Mouse (Mus musculus): Measurements from ENCODE around the gene Olig2.
A peak's percentile ranks its signal among the peaks of the same experiment; 100 is the strongest.

Gene Olig2

DNA sequence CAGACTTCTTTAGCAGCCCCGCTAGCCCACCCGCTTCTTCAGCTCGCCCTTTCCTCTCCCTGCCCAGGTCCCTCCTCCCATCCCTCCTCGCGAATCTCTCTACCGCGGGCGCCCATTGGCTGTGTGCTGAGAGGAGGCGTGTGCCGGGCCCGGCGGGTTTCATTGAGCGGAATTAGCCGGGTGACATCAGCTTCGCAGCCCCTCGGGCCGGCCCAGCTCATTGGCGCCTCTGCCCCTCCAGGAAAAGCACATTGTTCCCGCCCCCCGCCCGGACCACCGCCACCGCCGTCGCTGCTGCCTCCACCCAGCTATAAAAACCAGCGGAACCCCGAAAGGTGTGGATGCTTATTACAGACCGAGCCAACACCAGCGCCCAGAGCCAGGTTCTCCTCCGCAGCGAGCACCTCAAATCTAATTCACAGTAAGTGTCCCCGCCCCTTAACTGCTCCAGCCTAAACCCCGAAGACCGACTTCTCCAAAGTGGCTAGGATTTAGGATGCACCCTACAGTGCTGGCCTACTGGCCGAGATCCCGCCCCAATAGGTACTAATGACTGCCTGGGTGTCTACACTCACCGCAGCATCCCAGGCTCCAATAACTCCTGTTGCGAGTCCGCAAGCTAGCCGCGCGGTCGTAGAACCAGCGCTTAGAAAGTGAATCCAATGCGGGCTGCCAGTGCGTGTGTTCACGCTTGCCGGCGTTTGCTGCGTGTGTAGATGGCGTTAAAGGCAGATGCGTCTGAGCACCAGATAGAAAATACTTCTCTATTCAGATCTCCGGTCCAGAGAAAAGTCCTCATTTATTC, at the start of gene Olig2:
Gene Olig2 (plus strand): TSS at position 225 of the 805 bp plus-strand sequence.
- DNase-seq (ENCODE audit: extremely low spot score, low spot score), result peak; percentile 61

DNA sequence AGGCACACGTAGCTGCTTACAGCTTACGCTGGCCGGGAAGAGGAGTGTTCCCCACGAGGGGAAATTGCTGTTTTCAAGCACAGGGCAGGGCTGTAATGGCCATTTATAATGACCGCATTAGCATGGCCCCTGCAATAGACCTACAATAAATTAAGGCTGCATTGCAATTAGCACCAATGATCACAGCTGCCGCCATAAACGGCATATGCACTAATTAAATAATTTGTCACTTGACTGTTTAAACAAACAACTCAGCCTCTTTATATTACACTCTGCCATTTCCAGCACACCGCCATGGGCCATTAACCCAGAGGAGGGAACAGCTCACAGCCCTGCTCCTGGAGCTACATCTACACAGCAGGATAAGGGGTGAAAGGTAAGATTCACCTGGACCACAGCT, 49.4 kb upstream of the Olig2 start:
- no peak for DNase-seq (ENCODE audit: extremely low spot score, low spot score)

DNA sequence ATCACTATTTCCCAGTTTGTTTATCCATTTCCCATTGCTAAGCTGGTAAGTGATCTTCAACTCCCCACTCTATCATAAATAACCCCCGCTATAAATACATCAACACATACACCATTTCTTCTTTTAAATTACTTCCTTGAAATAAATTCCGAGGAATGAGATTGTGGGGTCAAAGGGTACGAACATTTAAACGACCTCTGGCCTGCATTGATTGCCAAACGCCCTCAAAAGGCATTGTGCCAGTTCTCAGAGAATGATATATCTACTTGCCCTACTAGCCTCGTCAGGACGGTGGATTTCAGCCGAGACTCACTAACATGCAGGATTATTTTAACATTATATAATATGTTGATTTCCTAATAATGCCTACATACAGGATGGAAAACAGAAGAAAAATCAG, 38.2 kb upstream of the Olig2 start:
- DNase-seq (ENCODE audit: extremely low spot score, low spot score), result no peak

DNA sequence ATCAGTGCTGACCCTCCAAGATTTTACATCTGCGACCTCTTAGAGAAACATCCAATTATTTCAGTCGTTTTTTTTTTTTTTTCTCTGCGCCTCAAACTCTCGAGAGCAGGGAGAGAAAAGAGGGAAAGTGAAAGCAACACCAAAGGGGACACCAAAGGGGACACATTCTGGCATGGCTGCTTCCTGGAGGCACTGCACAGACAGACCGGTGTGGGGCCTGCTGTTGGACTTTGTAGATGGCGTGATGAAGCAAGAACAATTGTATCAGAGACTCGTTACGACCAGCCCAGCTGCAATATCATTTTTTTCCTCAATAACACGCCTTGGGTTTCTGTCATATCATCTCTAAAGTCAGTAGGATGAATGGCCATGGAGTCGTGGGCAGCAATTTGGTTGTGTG, 37.6 kb upstream of the Olig2 start:
- DNase-seq (ENCODE audit: extremely low spot score, low spot score), result no peak

DNA sequence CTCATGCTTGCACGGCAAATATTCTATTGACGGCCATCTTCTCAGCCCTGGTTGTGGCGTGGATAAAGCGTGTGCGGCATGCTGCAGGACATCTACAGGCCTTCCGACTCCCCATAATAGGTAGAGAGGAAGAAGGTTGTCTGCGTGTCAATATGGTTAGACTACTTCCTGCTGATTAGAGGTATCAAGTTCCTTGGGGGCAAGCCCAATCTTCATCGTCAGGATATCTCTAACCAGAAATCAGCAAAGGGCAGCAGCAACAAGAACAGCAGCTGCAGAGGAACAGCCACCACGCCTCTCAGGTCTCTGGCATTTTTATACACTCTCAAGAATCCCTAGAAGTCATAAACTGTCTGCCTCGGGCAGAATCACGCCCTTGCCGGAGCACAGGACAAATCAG, 37.0 kb upstream of the Olig2 start:
- DNase-seq (ENCODE audit: extremely low spot score, low spot score), result no peak

DNA sequence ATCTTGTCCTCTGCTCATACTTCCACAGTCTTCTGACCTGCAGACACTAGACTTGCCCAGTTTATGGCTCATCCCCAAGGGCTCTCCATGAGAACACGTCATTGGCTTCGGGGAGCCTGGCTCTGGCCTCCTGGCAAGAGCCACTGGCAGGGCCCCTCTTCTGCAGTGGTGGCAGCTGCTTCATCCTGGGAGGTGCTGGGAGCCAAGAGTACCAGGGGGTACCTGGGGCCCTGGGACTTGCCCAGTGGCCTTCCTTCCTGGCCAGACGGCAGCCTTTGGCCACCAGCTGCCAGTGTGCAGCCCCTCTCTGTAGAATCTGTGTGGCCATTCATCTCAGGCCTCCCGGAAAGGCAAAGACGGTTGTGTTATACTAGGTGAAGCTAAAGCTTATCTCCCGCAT, 34.0 kb upstream of the Olig2 start:
- DNase-seq (ENCODE audit: extremely low spot score, low spot score), result no peak

DNA sequence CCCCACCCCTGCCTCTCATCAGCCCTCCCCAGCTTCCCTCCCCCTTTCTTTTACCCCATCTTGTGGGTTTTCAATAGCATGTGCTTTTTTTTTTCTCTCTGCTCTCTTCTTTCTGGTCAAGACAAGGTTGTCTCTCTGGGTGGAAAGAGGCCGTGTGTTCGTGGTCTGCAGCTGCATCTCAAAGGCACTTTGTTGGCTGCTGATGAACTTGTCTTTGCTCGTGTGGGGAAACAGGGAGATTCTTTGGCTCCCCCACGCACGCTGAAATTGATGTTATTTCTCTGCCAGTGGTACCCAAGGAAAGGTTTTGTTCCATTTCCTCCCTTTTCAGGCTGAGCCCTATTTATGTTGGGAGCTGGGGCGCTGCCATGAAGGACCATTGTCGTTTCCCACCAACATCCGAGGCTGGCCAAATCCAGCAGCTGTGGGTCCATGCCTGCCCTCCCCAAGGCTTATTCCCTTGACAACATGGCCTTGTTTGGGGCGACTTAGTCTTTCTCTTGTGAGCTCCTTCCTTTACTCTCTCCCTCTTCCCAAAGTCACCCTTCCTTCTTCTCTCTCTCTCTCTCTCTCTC, 33.5 kb upstream of the Olig2 start:
- no peak for DNase-seq (ENCODE audit: extremely low spot score, low spot score)

DNA sequence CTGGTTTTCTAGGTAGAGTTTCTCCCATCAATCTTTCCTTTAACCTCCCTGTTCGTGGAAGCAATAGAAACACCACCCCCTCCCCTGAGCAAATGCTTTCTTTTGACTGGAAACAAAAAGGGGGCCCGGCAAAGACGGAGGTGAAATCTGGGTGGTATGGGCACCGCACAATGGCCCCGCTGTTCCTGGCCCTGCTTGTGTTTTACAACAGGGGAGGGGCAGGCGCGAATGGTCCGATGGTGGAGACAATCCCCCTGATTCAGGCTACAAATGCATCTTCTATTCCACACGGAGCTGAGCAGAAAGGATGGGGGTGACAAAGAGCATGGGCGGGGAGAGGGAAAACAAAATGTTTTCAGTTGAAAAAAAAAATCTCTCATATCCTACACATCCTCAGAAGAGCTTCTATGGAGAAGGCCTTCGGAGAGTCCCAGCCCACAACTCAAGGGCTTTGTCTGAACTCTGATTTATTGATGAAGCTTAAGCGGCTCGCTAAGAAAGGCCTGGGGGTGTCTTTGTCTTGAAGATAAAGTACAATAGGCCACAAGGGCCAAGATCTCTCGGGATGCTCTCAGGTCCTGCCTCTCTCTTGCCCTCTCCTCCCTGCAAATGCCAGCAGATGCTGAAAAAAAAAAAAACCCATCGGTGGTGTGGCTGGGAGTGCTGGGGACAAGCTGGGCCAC, 32.4 kb upstream of the Olig2 start:
- peak; percentile 53 for DNase-seq (ENCODE audit: extremely low spot score, low spot score)

DNA sequence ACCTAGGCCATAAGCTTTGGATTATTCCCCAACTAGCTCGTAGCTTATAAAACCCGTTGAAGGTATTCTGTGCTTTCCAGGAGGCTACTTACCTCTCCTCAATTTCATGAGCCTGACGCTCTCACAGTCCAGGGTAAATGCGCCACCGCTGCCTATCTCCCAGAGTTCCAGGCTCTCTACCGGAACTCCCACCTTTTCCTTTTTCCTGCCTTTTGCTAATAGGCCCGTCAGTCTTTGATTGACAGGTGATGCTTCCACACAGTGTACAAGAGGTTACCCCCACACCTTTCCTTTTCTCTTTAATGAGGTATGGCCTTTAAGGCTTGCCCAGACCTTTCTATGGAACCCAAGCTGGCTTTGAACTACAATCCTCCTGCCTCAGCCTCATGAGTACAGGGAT, 25.4 kb upstream of the Olig2 start:
- DNase-seq (ENCODE audit: extremely low spot score, low spot score), result no peak

DNA sequence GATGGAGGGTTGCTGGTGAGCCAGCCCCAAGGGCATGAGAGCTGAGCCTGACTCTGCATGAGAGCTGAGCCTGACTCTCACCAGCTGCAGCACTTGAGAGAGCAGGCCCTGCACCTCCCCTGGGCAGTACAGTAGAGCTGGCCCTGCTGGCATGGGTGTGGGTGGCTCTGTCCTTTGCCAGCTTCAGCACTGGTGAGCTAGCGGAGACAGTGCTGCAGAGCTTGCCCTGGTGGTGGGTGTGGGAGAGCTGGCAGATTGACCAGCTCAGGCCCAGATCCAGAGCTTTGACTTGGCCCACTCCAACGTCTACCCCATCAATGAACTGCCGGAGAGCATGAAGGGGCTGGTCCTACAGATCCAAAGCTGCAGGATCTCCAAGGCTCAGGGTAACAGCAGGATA, 22.3 kb upstream of the Olig2 start:
- no peak for DNase-seq (ENCODE audit: extremely low spot score, low spot score)

DNA sequence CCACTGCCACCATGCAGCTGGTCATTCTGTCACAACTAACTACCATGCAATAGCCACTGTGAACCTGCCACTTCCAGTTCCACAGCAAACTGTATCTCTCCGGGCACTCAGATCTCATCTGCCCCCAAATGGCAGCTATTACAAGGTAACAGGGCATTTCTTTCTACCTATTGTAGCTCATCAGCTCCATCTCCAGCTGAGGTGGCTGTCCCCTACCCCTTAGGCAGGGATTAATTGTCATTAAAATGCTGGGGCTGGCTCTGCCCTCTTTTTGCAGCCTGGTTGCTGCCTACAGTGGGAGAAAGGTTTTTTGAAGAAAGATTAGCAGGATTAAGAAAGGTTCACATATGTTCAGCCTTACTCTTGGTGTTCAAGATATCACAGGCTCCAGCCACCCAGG, 18.9 kb upstream of the Olig2 start:
- DNase-seq (ENCODE audit: extremely low spot score, low spot score), result no peak

DNA sequence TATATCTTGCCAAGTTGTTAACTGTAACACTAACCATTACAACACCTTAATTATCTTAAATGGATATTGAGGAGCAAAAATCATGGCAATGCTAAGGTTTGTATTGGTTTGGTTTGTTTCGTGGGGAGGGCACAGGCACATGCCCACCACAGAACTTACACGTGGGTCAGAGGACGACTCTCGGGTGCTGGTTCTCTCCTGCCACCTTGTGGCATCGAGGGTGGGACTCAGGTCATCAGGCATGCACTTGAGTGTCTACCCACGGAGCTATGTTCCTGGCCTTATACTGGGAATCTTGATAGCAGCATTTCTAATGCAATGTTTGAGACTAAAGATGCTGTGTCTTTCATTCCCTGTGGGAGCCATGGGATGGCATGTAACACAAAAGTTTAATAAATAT, 8.2 kb upstream of the Olig2 start:
- DNase-seq (ENCODE audit: extremely low spot score, low spot score), result no peak

DNA sequence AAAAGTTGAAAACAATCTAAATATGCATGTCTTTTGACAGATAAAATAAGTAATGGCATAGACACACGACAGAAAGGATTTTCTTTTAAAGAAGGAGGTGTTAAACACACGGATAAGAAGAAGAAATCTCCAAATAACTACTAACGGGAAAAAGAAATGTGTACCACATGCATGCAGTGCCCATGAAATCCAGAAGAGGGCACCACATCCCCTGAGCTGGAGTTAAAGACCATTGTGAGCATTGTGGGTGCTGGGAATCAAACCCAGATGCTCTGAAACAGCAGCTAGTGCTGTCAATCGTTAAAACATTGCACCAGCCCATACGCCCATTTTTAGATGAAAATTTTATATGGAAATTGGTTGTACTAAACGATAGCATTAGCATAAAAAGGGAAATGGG, 7.3 kb upstream of the Olig2 start:
- DNase-seq (ENCODE audit: extremely low spot score, low spot score), result no peak

DNA sequence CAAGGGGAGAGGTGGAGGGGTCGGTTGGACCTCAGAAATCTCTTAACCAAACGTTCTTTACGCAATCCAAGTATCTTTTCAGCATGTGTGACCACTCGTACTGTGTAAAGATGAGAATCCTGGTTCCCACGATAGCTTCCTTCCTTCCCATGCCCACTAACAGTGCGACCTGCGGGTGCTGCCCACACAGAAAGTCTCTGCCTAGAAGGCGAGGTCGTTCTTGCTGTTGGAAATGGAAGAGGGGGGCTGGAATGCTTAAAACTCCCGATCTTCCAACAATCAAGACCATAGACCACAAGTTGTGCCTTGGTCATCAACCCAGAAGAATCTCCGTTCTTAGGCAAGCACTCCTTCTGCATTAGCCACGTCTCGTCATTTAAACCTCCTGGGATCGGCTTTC, 6.0 kb upstream of the Olig2 start:
- peak; percentile 29 for DNase-seq (ENCODE audit: extremely low spot score, low spot score)

DNA sequence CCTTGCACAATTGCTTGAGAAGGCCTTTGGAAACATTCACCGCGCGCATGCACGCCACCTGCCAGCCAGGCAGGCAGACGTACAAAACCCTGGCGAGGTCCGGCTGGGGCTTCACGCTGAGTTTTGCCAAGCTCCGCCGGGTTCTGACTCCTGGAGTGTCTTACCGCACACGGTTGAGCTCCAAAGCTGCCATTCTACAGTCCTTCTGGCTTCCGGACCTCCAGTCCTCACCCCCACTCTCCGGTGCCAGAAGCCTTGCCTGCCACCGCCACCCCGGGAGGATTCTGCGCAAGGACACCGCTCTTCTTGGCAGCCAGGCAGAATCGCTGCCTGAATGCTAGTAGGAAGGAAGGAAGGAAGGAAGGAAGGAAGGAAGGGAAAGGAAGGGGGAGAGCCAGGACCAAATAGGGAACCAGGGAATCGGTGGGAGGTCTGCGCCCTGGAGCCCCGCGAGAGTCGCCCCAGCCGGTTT, 3.0 kb upstream of the Olig2 start:
- no peak for DNase-seq (ENCODE audit: extremely low spot score, low spot score)

DNA sequence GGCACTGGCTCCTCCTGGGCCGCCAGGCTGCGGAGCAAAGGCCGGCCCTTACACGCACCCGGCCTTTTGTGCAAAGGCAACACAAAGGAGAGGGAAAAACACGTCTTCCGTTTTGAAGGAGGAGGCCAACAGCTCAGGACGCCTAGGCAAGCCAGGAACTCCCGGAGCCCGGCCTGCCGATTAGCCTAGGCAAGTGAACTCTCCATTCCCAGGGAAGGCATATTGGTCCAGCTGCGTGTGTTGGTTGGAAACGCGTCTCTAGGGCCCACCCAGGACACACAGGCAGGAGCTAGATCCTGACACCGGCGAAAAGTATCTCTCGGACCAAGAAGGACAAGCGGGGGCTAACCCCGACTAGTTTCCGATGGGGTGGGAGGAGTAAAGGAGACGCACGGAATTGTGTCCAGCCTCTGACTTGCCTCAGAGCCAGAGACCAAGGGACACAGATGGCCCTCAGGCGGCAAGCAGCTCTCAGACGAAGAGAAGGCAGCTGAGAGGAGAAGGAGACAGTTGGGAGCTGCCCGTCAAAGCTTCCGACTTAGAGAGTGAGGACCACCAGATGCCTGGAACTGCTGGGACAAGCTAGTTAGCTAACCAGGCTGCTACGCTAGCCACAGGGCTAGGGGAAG, 2.5 kb upstream of the Olig2 start:
- DNase-seq (ENCODE audit: extremely low spot score, low spot score), result peak; percentile 77

DNA sequence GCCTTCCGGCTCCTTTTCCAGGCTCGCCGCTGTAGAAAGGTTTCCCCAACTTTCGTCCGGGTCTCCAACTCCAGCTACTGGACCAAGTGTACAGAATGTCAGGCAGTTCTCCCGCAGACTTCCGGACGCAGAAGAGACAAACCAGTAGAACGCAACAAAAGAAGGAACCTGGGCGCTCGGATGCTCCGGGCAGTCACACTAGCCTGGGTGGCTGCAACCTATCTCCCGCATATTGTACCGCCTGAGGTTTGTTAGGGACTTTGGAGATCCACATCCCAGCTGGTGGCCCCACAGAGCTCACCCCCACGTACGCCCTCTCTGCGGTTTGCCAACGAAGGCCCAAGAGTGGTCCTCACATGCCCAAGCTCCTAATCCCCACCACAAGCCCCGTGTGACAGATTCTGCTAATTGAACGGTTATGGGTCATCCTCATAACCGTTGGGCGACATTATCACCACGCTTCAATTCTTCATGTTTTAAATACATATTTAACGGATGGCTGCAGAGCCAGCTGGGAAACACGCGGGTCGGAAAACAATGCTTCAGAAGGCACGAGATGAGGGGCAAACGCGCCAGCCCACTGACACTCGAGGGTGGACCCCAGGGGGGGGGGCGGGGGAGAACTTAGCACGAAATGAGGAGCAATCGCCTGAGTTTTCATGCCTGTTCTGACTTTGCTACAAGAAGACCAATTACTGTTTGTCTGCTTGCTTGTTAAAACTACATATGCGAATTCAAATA, 1.8 kb upstream of the Olig2 start:
- DNase-seq (ENCODE audit: extremely low spot score, low spot score), result peak; percentile 56

DNA sequence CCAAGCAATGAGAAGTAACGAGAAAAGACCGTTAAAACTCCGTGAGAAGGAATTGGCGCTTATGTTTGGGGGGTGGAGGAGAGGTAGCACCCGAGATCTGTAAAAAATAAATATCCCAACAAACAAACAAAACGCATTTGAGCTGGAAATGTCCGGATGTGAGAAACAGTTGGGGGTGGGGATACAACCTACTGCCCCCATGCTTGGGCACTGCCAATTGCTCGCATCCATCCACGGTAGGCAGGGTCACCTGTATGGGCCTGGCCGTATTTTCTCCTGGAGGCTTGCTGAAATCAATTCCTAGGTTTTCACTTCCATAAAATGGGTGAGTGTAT, 1.2 kb upstream of the Olig2 start:
- DNase-seq (ENCODE audit: extremely low spot score, low spot score), result peak; percentile 26

DNA sequence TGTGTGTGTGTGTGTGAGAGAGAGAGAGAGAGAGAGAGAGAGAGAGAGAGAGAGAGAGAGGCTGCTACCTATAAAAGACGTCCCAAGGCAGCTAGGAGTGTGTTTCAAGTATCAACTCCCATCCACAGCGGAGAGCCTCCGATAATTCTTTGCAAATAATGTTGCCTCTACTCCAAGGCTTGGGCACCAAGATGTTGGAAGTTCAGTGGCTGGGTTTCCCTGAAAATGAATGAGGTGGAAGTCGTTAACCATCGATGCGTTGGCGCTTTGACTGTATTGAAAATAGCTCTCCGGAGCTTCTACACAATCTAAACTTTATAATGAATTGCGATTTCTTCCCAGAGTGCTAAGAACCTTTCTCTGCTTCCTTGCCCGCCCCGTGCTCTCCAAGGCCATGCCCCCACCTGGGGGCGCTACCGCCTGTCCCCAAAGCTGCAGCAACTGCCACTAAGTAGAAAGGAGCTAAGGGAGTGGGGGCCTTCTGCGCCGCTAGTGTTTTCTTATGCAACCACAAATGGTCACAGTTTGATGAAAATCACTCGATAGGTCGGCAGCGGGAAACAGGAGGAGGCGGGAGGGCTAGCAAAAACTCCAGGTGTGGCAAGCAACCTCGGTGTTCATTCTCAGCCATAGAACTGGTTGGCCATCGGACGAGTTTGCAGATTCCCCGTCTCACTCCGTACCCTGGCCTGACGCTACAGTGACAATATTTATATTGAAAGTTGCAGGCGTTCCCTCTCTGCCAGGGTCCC, 600 bp upstream of the Olig2 start:
- peak; percentile 76 for DNase-seq (ENCODE audit: extremely low spot score, low spot score)

DNA sequence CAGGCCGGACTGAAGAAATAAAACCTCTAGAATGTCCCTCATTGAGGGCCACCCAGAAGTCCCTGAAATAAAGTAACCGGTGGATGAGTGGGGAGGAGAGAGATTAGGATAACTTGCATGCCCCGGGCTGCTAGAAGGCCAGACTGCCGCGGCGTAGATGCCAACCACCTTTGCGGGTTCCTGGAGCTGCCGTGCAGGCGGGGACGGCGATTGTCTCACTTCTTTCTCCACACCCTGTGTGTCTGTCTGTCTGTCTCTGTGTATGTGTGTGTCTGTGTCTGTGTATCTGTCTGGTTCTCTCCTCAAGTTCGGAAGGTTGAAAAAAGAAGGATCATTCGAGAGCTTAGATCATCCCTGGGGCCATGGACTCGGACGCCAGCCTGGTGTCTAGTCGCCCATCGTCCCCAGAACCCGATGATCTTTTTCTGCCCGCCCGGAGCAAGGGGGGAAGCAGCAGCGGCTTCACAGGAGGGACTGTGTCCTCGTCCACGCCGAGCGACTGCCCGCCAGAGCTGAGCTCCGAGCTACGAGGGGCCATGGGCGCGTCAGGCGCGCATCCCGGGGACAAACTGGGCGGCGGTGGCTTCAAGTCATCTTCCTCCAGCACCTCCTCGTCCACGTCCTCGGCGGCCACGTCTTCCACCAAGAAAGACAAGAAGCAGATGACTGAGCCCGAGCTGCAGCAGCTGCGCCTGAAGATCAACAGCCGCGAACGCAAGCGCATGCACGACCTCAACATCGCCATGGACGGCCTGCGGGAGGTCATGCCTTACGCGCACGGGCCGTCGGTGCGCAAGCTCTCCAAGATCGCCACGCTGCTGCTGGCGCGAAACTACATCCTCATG, 1.0 kb downstream of the Olig2 start:
- peak; percentile 61 for DNase-seq (ENCODE audit: extremely low spot score, low spot score)

All from neural tube, embryonic 10.5 days (tissue).